Mouse (Mus musculus) hindbrain, embryonic 10.5 days (tissue): ENCODE results near the gene 4931406C07Rik. TPM values are rescaled to one million over a fixed set of nuclear protein-coding genes. Genes with fewer than 3 reads are reported as not detected.
"Not testable (repeated sequence)": the region's sequence is repeated elsewhere in the genome, so short reads cannot be mapped to it uniquely, and the experiment has no call there.

ENCODE experiments used
- DNase-seq: peaks from one replicate; pipeline ENCODE4 v3.0.0-alpha.2; 2017; ENCODE audit warnings: low spot score
- H3K27ac ChIP-seq: fragments of 300-500 bp; sonication (generic); 2 replicates; pipeline ENCODE4 v1.5.1; 2016; ENCODE audit warnings: mild to moderate bottlenecking, moderate library complexity
- H3K27me3 ChIP-seq: fragments of 300-500 bp; sonication (generic); 2 replicates; pipeline ENCODE4 v1.6.1; 2016; ENCODE audit warnings: mild to moderate bottlenecking; ENCODE audit not compliant: poor library complexity, insufficient read depth, severe bottlenecking
- H3K36me3 ChIP-seq: fragments of 300-500 bp; sonication (generic); 2 replicates; pipeline ENCODE4 v1.6.1; 2016; ENCODE audit warnings: mild to moderate bottlenecking, moderate library complexity
- H3K4me1 ChIP-seq: fragments of 300-500 bp; sonication (generic); replicated peaks from 2 replicates; pipeline ENCODE4 v1.6.1; 2016; ENCODE audit warnings: mild to moderate bottlenecking
- H3K4me3 ChIP-seq: fragments of 300-500 bp; sonication (generic); 2 replicates; pipeline ENCODE4 v1.5.1; 2016; ENCODE audit warnings: mild to moderate bottlenecking, moderate library complexity
- H3K9me3 ChIP-seq: fragments of 300-500 bp; sonication (generic); 2 replicates; pipeline ENCODE4 v1.6.1; 2016; ENCODE audit warnings: mild to moderate bottlenecking, moderate library complexity
- WGBS: fragments of 180-500 bp; shearing (Covaris S2); methylation state at CpG from one replicate; pipeline ENCODE4 v1.1.7; 2016; 5-methylcytosine and 5-hydroxymethylcytosine counted together
- polyA plus RNA-seq: library from polyadenylated mRNA; unstranded; fragments of >200 nt; fragmentation: Nextera tagmentation; extraction: Ambion mirVana; gene quantifications from 2 replicates; pipeline ENCODE4 v1.2.1, GENCODE M21; 2016

The 4931406C07Rik gene
- polyA plus RNA-seq = 5.5 and 5.6 TPM in 2 replicates

DNA sequence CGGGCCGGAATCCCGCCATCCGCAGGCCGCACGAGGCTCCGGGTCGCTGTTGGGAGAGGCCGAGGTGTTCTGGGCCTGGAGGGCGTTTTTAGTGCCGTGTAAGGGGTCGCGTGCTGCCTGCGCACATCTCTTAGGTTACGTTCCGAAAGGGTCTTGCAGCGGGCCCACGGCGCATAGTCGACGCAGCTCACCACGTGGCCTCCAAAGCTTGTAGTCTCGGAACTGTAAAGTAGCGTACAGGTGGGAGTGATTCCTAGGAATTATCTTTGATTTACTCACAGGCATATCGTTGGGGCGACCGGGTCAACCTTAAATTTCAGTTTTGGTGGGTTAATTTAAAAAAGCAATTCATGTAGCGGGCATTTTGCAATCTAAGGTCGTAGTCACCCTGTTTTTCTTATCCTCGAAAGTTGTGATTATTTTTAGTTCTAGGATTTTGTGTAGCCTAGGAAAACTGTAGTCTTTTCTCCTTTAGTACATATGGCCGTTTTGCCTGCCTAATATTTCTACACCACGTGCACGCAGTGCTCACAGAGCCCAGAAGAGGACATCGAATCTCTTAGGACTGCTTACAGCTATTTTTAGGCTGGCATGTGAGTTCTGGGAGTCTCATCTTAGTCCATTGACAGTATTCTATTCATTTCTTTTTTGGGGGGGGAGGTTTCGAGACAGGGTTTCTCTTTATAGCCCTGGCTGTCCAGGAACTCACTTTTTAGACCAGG lies at the start of gene 4931406C07Rik:
4931406C07Rik (minus strand) TSS at position 51 of the 722 bp plus-strand sequence.
- Histone ChIP-seq H3K4me3 (peak within 1 kb of the TSS; percentile 88), H3K36me3 (peaks cover 45% of the 10 kb centered on the region), H3K9me3 (no peaks in the 10 kb centered on the region), H3K4me1 (peaks cover 32% of the 10 kb centered on the region), H3K27ac (peak within 1 kb of the TSS; percentile 98), H3K27me3 (no peaks in the 10 kb centered on the region)
- no peak for DNase-seq
- WGBS = under 1% methylated on average over 35 of the region's 35 CpGs

DNA sequence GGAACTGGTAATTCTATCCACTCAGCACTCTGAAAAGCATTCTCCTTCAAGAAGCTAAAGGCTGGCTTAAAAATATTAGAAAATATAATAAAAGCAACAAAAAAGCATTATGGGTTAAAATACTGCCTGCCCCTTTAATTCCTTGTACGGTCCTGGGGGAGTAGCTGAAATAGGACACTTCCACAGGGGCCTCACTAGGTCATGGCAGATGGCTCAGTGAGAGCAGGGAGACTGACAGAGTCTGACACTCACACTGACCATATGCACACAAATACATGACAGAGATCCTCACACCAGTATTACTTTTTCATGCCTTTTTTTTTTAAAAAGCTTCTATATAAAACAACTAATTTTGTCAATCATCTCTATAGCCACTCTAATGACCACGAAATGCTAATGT lies 43.7 kb upstream of the 4931406C07Rik start:
- Histone ChIP-seq H3K4me1 (no peaks in the 10 kb centered on the region), H3K4me3 (no peak overlapping the region), H3K27me3 (no peaks in the 10 kb centered on the region), H3K27ac (no peak overlapping the region), H3K36me3 (peaks cover 89% of the 10 kb centered on the region), H3K9me3 (no peaks in the 10 kb centered on the region)
- 71% methylated on average over 2 of the region's 2 CpGs for WGBS
- DNase-seq = no peak

DNA sequence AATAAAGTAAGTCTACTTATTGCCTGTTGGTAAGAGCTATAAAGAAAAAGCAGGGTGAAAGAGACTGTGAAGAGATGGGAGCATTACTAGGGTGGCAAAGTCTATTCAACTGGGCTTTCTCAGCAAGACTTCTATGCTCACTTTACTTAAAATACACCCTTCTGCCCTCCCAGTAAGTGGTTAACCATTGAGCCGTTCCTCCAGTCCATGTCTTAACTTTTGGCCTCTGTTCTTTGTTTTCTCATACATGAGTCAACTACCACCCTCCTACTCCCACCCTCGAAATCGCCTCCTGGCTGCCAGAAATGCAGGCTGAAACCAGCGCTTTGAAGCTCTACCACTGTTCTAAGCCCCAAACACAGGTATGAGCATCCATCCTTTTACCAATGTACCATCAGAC lies 31.5 kb upstream of the 4931406C07Rik start:
- WGBS = 88% methylated on average over 4 of the region's 4 CpGs
- Histone ChIP-seq H3K36me3 (peaks cover 97% of the 10 kb centered on the region), H3K9me3 (no peaks in the 10 kb centered on the region), H3K27ac (no peak overlapping the region), H3K27me3 (no peaks in the 10 kb centered on the region), H3K4me1 (no peaks in the 10 kb centered on the region), H3K4me3 (no peak overlapping the region)
- DNase-seq = no peak

DNA sequence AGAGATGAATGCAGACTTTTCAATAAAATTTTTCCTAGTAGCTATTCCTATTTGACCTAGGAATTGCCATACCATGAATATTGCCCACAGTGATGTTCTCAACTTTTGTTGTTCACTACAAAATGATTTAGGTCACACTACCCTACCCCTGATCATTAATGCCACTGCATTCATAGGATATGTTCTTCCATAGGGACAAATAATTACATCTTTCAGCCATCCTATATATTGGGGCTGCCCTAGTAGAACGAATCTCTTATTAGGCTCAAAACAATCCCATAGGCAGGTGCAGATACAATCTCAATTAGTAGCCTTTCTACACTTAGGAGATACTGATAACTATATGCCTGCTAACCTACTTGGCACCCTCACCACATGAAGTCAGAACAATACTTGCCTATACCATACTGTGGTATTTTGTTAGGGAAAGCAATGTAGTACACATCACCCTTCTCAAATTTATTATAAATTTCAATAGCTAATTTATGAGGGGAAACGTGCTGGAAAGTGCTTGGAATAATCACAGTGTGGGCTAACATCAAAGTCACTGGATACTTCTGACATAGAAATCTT lies 12.0 kb upstream of the 4931406C07Rik start:
- H3K9me3 ChIP-seq = no peaks in the 10 kb centered on the region
- H3K4me3 ChIP-seq = no peak overlapping the region
- peaks cover 99% of the 10 kb centered on the region for H3K36me3 ChIP-seq
- WGBS = 88% methylated on average over 2 of the region's 2 CpGs
- no peak overlapping the region for H3K27ac ChIP-seq
- no peak for DNase-seq
- H3K4me1 ChIP-seq = no peaks in the 10 kb centered on the region
- no peaks in the 10 kb centered on the region for H3K27me3 ChIP-seq

DNA sequence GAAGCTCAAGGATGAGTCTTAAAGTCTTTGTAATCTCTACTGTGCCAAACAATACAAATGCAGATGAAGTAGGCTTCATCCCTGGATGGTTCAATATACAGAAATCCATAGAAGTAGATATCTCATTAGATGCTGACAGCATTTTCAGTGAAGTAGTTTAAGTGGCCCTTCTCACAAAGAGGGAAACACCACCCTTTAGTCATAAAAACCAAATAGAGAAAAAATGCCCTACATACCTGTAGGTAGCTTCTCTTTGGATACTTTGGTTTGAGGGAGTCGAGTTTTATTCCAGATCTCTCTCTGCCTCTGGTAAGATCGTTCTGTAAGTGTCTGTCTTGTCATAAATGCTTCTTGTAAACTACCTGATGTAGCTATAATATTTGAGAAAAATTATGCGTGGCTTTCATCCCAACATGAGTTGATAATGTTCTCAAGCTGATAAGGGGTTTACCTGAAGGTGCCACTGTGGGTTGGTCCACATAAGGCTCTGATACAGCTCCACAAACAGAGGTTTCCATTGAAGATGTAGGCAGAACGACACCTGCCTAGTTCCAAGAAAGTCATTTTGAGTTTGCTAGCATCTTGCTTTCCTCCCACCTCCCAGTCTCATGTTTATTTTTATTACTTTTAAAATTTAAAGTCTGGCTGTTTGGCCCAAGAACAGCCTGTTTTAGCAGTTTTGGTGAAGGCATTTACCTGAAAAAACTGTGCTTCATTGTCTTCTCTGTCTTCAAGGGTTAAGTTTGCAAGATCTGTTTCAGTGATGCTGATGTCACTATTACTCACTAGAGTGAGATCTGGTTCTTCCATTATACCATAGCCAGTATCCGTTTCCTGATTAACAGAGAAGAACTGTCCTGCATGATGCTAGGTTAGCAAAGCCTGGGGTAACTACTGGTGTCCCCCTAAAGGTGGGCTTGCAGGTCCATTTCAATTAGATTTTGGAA lies 11.2 kb upstream of the 4931406C07Rik start:
- WGBS = 74% methylated on average over 5 of the region's 5 CpGs
- no peaks in the 10 kb centered on the region for H3K27me3 ChIP-seq
- no peak overlapping the region for H3K4me3 ChIP-seq
- no peaks in the 10 kb centered on the region for H3K4me1 ChIP-seq
- no peak for DNase-seq
- peaks cover 99% of the 10 kb centered on the region for H3K36me3 ChIP-seq
- H3K27ac ChIP-seq = no peak overlapping the region
- no peaks in the 10 kb centered on the region for H3K9me3 ChIP-seq

DNA sequence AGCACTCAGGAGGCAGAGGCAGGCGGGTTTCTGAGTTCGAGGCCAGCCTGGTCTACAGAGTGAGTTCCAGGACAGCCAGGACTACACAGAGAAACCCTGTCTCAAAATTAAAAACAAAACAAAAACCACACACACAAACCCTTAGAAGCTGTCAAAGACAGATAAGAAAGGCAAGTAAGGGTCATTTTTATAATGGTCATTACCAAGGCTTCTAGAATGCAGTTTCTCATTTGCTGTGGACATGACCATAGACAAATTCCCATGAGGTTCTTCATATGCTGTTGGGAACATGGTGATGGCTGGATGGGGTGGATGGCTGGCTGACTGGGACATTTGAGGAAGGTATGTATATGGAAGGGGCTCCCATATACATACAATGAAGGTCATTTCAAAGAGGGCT lies 10.0 kb upstream of the 4931406C07Rik start:
- not testable (repeated sequence) for H3K27me3 ChIP-seq, H3K4me1 ChIP-seq, DNase-seq, H3K27ac ChIP-seq, H3K4me3 ChIP-seq, H3K9me3 ChIP-seq
- 98% methylated on average over 2 of the region's 2 CpGs for WGBS
- H3K36me3 ChIP-seq = peaks cover 99% of the 10 kb centered on the region

DNA sequence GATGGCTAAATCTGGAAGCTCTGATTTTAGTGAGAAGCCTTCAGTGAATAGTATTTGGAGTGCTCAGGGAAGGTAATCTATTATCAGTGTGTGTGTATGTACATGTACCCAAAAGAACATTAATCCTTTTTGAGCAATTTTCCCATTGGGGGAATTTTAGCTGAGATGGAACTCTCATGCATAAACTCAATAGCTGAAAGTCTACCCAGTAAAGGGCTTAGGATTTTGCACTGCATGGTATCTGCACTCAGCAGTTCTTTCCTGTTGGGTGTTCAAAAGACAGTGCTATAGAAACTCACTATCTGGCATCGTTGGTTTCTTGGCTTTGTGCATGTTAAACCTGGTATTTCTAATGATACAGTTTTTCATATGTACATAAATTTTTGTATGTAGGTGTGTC lies 8.4 kb upstream of the 4931406C07Rik start:
- no peaks in the 10 kb centered on the region for H3K27me3 ChIP-seq
- WGBS = 96% methylated on average over 1 of the region's 1 CpGs
- peaks cover 99% of the 10 kb centered on the region for H3K36me3 ChIP-seq
- DNase-seq = no peak
- no peak overlapping the region for H3K27ac ChIP-seq
- no peaks in the 10 kb centered on the region for H3K4me1 ChIP-seq
- no peak overlapping the region for H3K4me3 ChIP-seq
- no peaks in the 10 kb centered on the region for H3K9me3 ChIP-seq

DNA sequence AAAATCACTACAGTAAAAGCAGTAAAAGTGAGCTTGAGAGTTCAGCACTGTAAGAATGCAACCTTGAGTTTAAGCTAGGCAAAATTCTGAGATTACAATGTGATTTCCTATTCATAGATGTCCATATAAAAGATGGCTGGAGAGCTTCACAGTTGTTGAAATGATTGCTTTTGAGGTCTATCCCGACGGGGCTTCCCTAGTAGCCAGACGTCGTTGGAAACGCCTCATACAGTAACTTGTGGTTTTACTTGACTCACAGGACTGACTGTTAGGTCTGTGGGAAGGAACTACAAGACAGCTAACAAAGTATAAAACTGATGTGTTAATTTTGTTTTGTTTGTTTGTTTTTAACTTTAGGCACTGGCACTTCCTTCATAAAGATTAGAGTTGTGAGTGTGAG lies 7.4 kb upstream of the 4931406C07Rik start:
- no peak for DNase-seq
- no peaks in the 10 kb centered on the region for H3K27me3 ChIP-seq
- 94% methylated on average over 5 of the region's 5 CpGs for WGBS
- H3K4me3 ChIP-seq = no peak overlapping the region
- no peaks in the 10 kb centered on the region for H3K9me3 ChIP-seq
- H3K27ac ChIP-seq = no peak overlapping the region
- peaks cover 9% of the 10 kb centered on the region for H3K4me1 ChIP-seq
- peaks cover 99% of the 10 kb centered on the region for H3K36me3 ChIP-seq

DNA sequence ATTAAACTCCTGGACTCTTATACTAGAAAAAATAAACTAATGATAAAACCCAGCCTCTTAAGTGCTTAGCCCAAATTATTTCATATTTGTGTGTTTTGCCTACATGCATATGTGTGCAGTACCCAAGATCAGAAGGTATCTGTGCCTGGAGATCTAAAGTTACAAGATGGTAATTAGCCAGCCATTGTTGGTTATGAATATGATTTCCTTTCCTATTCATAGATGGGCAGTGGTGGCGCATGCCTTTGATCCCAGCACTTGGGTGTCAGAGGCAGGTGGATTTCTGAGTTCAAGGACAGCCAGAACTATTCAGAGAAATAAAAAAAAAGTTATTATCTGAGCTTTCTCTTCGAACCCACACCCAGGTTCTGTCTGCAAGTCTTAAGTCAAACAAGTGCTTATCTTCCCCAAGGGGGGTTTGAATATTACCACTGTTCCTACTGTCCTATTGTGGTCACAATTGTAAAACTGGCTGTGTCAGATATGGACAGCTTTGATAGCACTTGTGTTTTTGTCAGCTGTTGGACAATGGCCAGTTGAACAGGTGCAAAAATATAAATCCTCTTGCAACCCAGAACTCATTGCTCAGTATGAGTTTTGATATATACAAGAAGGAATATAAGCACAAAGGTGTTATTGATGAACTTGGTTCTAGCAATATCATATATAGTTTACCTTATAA lies 5.9 kb upstream of the 4931406C07Rik start:
- Histone ChIP-seq H3K9me3 (no peaks in the 10 kb centered on the region), H3K36me3 (peaks cover 99% of the 10 kb centered on the region), H3K27me3 (no peaks in the 10 kb centered on the region), H3K4me1 (peaks cover 24% of the 10 kb centered on the region), H3K27ac (no peak overlapping the region), H3K4me3 (no peak overlapping the region)
- 95% methylated on average over 2 of the region's 2 CpGs for WGBS
- no peak for DNase-seq

DNA sequence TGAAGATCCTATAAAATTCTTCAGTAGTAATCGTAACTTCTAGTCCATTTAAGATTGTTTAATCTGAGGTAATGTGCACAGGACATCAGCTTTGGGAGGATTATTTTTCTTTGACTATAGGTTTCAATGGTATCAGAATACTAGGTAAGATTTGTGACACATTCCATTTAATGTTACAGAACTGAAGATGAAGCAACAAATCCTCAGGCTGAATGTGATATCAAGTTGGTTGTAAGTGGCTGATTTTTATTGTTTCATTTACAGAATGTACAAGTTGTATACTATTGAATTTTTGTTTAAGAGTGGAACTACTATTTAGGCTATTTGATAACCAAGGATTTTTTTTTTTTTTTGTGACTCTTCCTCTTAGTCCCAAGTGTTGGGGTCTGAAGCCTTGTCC lies 3.9 kb upstream of the 4931406C07Rik start:
- WGBS = 92% methylated on average over 1 of the region's 1 CpGs
- DNase-seq = no peak
- peaks cover 32% of the 10 kb centered on the region for H3K4me1 ChIP-seq
- no peaks in the 10 kb centered on the region for H3K9me3 ChIP-seq
- H3K4me3 ChIP-seq = no peak overlapping the region
- no peak overlapping the region for H3K27ac ChIP-seq
- H3K27me3 ChIP-seq = no peaks in the 10 kb centered on the region
- peaks cover 81% of the 10 kb centered on the region for H3K36me3 ChIP-seq

DNA sequence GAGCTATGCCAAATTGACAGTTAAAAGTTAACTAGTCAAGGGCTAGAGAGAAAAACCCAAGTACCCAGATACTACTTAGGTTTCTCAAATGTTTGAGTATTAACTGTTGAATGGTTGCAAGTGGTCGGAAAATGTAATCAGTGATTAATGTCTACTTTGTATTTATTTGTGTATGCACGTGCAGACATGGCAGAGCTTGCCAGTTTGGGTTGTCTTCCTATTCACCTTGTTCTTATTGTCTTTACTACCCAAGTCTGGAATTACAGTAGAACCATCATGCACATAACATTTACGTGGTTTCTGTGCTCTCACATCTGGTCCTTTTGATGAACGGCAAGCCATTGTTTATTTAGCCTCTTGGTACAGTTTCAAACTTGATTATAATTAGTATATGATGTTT lies 3.2 kb upstream of the 4931406C07Rik start:
- WGBS = 83% methylated on average over 4 of the region's 4 CpGs
- Histone ChIP-seq H3K27me3 (no peaks in the 10 kb centered on the region), H3K4me1 (peaks cover 32% of the 10 kb centered on the region), H3K27ac (no peak overlapping the region), H3K4me3 (peak overlapping the region; percentile 30), H3K9me3 (no peaks in the 10 kb centered on the region), H3K36me3 (peaks cover 73% of the 10 kb centered on the region)
- no peak for DNase-seq

DNA sequence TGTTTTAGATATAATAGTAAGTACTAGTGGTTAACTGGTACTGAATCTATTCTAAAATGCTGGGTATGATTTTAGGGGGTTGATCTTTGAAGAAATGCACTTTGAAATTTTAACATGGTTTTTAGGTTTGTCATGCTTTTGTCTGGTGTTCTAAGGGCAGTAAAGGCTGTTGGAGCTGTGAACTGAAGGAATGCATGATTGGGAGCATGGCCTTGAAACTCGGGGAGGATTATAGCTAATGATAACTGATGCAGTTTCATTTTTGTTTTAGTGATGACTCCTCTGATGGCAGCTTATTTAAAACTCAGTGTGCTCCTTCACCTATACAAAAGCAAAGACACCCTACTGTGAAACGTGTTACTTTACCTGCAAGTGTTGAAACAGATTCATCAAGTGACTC lies 2.0 kb upstream of the 4931406C07Rik start:
- H3K36me3 ChIP-seq = peaks cover 61% of the 10 kb centered on the region
- H3K27me3 ChIP-seq = no peaks in the 10 kb centered on the region
- no peak overlapping the region for H3K27ac ChIP-seq
- H3K4me3 ChIP-seq = peak overlapping the region; percentile 88
- WGBS = 65% methylated on average over 2 of the region's 2 CpGs
- no peaks in the 10 kb centered on the region for H3K9me3 ChIP-seq
- H3K4me1 ChIP-seq = peaks cover 32% of the 10 kb centered on the region
- DNase-seq = no peak
